Mouse (Mus musculus) midbrain, embryonic 16.5 days (tissue): ENCODE results near the gene Klhl7. TPM values are rescaled to one million over a fixed set of nuclear protein-coding genes. Genes with fewer than 3 reads are reported as not detected.

Experiments
- ATAC-seq: fragments of 200-750 bp; cut with Nextera tagmentation; 2 replicates; pipeline ENCODE4 v1.8.0; 2017; ENCODE audit warnings: moderate TSS enrichment
- H3K27ac ChIP-seq: fragments of 300-500 bp; sonication (generic); 2 replicates; pipeline ENCODE4 v1.5.1; 2014; ENCODE audit warnings: mild to moderate bottlenecking, low read length, mixed read lengths
- H3K27me3 ChIP-seq: fragments of 300-500 bp; sonication (generic); 2 replicates; pipeline ENCODE4 v1.6.1; 2014; ENCODE audit warnings: low read depth, low read length, mixed read lengths; ENCODE audit not compliant: control insufficient read depth, insufficient read depth
- H3K36me3 ChIP-seq: fragments of 300-500 bp; sonication (generic); 2 replicates; pipeline ENCODE4 v1.6.1; 2014; ENCODE audit warnings: mild to moderate bottlenecking, low read length, moderate library complexity, mixed read lengths; ENCODE audit not compliant: control insufficient read depth, insufficient read depth
- H3K4me1 ChIP-seq: fragments of 300-500 bp; sonication (generic); 2 replicates; pipeline ENCODE4 v1.6.1; 2014; ENCODE audit warnings: mild to moderate bottlenecking, low read length, mixed read lengths; ENCODE audit not compliant: control insufficient read depth, insufficient read depth
- H3K4me2 ChIP-seq: fragments of 300-500 bp; sonication (generic); 2 replicates; pipeline ENCODE4 v1.6.1; 2014; ENCODE audit warnings: mild to moderate bottlenecking, low read length, mixed read lengths
- H3K4me3 ChIP-seq: fragments of 300-500 bp; sonication (generic); 2 replicates; pipeline ENCODE4 v1.5.1; 2014; ENCODE audit warnings: low read depth, mild to moderate bottlenecking, low read length, moderate library complexity, mixed read lengths
- H3K9ac ChIP-seq: fragments of 300-500 bp; sonication (generic); 2 replicates; pipeline ENCODE4 v1.6.1; 2014; ENCODE audit warnings: low read depth, low read length, mixed read lengths
- H3K9me3 ChIP-seq: fragments of 300-500 bp; sonication (generic); replicated peaks from 2 replicates; pipeline ENCODE4 v1.6.1; 2014; ENCODE audit warnings: mild to moderate bottlenecking, low read length, mixed read lengths; ENCODE audit not compliant: control insufficient read depth, poor library complexity, severe bottlenecking
- WGBS: fragments of 180-500 bp; shearing (Covaris S2); extraction: QIAGEN DNeasy Blood & Tissue Kit; methylation state at CpG from one replicate; pipeline ENCODE4 v1.1.7; 2014; 5-methylcytosine and 5-hydroxymethylcytosine counted together
- polyA plus RNA-seq: library from polyadenylated mRNA; unstranded; fragments of >200 nt; fragmentation: Nextera tagmentation; extraction: Ambion mirVana; gene quantifications from 2 replicates; pipeline ENCODE4 v1.2.1, GENCODE M21; 2015

The Klhl7 gene
- polyA plus RNA-seq, 1 experiment from 2014 or later: 164 TPM

- Histone ChIP-seq H3K9ac (no peak overlapping the region), H3K36me3 (no peaks in the 10 kb centered on the region), H3K27ac (no peak overlapping the region), H3K4me3 (no peak overlapping the region), H3K27me3 (no peaks in the 10 kb centered on the region), H3K4me1 (peaks cover 35% of the 10 kb centered on the region), H3K9me3 (no peaks in the 10 kb centered on the region), H3K4me2 (no peak overlapping the region)
- WGBS: 91% methylated on average over 7 of the region's 7 CpGs
- no peak for ATAC-seq
Observed at GRCm38 (mm10) chr5:24107071-24107739, 6.8 kb downstream of the Klhl7 start.

GRCm38 (mm10) chr5:24107740-24108098 is 7.3 kb downstream of the Klhl7 start:
- H3K9me3 ChIP-seq: no peaks in the 10 kb centered on the region
- WGBS: 91% methylated on average over 3 of the region's 3 CpGs
- no peak overlapping the region for H3K4me3 ChIP-seq
- no peak overlapping the region for H3K4me2 ChIP-seq
- peaks cover 30% of the 10 kb centered on the region for H3K4me1 ChIP-seq
- no peaks in the 10 kb centered on the region for H3K36me3 ChIP-seq
- no peak overlapping the region for H3K9ac ChIP-seq
- ATAC-seq: no peak
- H3K27ac ChIP-seq: no peak overlapping the region
- H3K27me3 ChIP-seq: no peaks in the 10 kb centered on the region

- Histone ChIP-seq H3K9ac (no peak overlapping the region), H3K4me2 (no peak overlapping the region), H3K36me3 (no peaks in the 10 kb centered on the region), H3K27ac (no peak overlapping the region), H3K4me3 (no peak overlapping the region), H3K9me3 (no peaks in the 10 kb centered on the region), H3K27me3 (no peaks in the 10 kb centered on the region), H3K4me1 (peaks cover 13% of the 10 kb centered on the region)
- no peak for ATAC-seq
- 92% methylated on average over 5 of the region's 5 CpGs for whole genome bisulfite sequencing
Observed at GRCm38 (mm10) chr5:24110068-24110467, 9.7 kb downstream of the Klhl7 start.

- 83% methylated on average over 12 of the region's 12 CpGs for WGBS
- Histone ChIP-seq H3K4me2 (no peak overlapping the region), H3K36me3 (no peaks in the 10 kb centered on the region), H3K4me1 (peaks cover 6% of the 10 kb centered on the region; the same call in 1 of the 2 replicates), H3K27ac (no peak overlapping the region), H3K27me3 (no peaks in the 10 kb centered on the region), H3K9ac (no peak overlapping the region), H3K4me3 (no peak overlapping the region), H3K9me3 (no peaks in the 10 kb centered on the region)
- ATAC-seq: no peak
Observed at GRCm38 (mm10) chr5:24112116-24112903, 11.9 kb downstream of the Klhl7 start.

- 100% methylated on average over 2 of the region's 2 CpGs for WGBS
- Histone ChIP-seq H3K9me3 (no peaks in the 10 kb centered on the region), H3K4me3 (no peak overlapping the region), H3K4me2 (no peak overlapping the region), H3K36me3 (no peaks in the 10 kb centered on the region; the same call in 1 of the 2 replicates), H3K27me3 (no peaks in the 10 kb centered on the region), H3K4me1 (peaks cover 13% of the 10 kb centered on the region), H3K9ac (no peak overlapping the region), H3K27ac (no peak overlapping the region)
- no peak for ATAC-seq
Observed at GRCm38 (mm10) chr5:24122221-24122620, 21.8 kb downstream of the Klhl7 start.

GRCm38 (mm10) chr5:24124175-24124574 is 23.8 kb downstream of the Klhl7 start:
- H3K4me2 ChIP-seq: no peak overlapping the region
- no peak for ATAC-seq

GRCm38 (mm10) chr5:24124579-24125276 is 24.3 kb downstream of the Klhl7 start:
- ATAC-seq: no peak
- no peak overlapping the region for H3K4me3 ChIP-seq
- H3K27me3 ChIP-seq: no peaks in the 10 kb centered on the region
- H3K36me3 ChIP-seq: no peaks in the 10 kb centered on the region
- peaks cover 13% of the 10 kb centered on the region for H3K4me1 ChIP-seq
- no peak overlapping the region for H3K4me2 ChIP-seq
- no peak overlapping the region for H3K9ac ChIP-seq
- H3K9me3 ChIP-seq: no peaks in the 10 kb centered on the region
- WGBS: 26% methylated on average over 3 of the region's 3 CpGs
- peak overlapping the region; percentile 14; the same call in 1 of the 2 replicates for H3K27ac ChIP-seq

More at GRCm38 (mm10) chr5:24124175-24124574, 23.8 kb downstream of the Klhl7 start:
- H3K36me3 ChIP-seq: no peaks in the 10 kb centered on the region
- no peaks in the 10 kb centered on the region for H3K27me3 ChIP-seq
- H3K4me1 ChIP-seq: peaks cover 13% of the 10 kb centered on the region
- H3K27ac ChIP-seq: peak overlapping the region; percentile 14; the same call in 1 of the 2 replicates
- H3K9me3 ChIP-seq: no peaks in the 10 kb centered on the region
- no peak overlapping the region for H3K9ac ChIP-seq
- H3K4me3 ChIP-seq: no peak overlapping the region
- WGBS: 19% methylated on average over 1 of the region's 1 CpGs

- H3K4me1 ChIP-seq: peaks cover 13% of the 10 kb centered on the region
- H3K27me3 ChIP-seq: no peaks in the 10 kb centered on the region
- no peak overlapping the region for H3K4me2 ChIP-seq
- no peak for ATAC-seq
- H3K4me3 ChIP-seq: no peak overlapping the region
- no peaks in the 10 kb centered on the region for H3K9me3 ChIP-seq
- WGBS: 38% methylated on average over 1 of the region's 1 CpGs
- H3K36me3 ChIP-seq: no peaks in the 10 kb centered on the region
- no peak overlapping the region for H3K9ac ChIP-seq
- H3K27ac ChIP-seq: no peak overlapping the region
Observed at GRCm38 (mm10) chr5:24125910-24126636, 25.7 kb downstream of the Klhl7 start.
